Mouse (Mus musculus): ENCODE measurements around the gene Prrt1.

Gene Prrt1

DNA sequence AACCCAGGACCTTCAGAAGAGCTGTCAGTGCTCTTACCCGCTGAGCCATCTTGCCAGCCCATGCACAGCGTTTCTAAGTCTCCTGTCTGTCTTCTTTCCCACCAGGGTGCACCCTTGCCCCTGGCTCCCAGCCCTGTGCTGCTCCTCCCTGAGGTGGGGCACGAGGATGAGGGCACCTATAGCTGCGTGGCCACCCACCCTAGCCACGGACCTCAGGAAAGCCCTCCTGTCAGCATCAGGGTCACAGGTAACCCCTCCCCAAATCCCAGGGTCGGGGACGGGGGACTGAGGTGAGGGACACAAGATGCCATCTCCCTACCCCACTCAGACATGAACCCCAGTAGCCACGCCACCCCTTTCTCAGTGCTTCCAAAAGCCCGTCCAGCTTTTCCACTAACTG is 29.4 kb upstream of the Prrt1 start:
- no peak for DNase-seq (ENCODE audit: inconsistent ontology term)

DNA sequence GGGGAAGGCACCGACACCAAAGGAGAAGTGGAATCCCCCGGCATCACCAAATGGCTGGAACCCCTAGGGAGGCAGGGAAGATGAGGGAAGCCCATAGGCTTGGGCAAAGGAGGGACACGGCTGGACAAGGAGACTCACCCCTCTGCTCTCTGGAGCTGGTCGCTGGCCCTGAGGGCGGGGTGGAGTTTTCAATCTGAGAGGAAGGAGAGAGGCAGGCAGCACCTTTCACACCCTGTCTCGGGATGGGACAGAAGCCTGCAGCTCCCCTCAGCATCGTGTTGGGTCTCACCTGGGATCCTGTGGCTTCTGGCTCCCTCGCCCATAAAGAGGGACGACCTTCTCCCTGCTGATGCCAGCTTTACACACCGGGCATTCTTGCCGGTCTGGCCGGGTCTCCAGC is 27.5 kb upstream of the Prrt1 start:
- DNase-seq (ENCODE audit: inconsistent ontology term), result no peak

DNA sequence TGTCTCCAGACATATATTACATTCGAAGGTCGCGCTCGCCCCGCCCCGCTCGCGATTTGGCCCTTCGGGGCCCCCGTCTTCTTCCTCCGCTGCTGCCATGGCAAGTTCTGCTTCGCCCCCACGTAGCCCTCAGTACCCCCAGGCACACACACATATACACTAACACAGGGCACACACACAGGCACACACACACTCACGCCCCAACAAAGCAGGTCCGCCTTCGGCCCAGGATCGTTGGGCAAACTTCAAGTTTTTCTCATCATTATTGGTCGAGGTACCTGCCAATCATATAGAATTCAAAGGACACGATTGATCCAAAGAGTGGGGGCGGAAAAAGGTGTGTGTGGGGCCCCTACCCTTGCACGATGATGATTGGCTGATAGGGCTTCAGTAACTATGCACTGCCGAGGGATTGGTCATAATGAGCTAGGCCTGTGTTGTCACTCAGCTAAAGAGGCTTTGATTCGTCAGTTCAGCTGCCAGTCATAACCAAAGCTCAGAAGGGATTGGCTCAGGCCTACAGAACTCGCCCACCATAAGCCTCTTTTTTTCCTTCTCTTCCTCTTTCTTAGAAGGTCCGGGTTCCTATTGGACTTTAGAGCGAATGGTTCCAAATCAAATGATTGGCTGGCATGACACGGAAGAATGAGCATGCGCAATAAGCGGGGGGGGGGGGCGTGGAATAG is 25.8 kb upstream of the Prrt1 start, which contains the start of gene Rnf5:
Gene Rnf5 (minus strand): TSS at position 316 of the 686 bp plus-strand sequence.
- DNase-seq (ENCODE audit: inconsistent ontology term), result peak; percentile 100

DNA sequence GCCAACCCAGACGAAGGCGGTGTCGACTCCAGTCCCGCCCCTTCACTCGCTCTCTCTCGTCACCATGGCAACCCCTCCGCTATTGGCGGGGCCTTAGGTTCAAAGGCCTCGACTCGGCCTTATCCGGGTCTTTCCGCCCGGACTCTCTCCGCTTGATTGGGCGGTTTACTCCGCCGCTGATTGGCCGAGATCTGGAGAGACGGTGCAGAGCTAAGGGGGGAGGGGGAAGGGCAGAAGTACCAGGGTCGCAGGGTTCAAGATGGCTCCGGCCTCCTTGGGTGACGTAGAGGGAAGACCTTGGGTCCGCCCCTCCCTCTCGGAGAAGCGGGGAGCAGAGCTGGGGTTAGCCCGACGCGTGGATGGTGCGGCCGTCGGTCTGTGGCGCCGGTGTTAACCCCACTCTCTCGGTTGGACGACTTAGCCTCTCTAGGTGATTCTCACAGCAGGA is 25.2 kb upstream of the Prrt1 start, which contains the start of gene Agpat1:
Gene Agpat1 (plus strand): TSS at position 202 of the 448 bp plus-strand sequence.
- DNase-seq (ENCODE audit: inconsistent ontology term), result no peak

DNA sequence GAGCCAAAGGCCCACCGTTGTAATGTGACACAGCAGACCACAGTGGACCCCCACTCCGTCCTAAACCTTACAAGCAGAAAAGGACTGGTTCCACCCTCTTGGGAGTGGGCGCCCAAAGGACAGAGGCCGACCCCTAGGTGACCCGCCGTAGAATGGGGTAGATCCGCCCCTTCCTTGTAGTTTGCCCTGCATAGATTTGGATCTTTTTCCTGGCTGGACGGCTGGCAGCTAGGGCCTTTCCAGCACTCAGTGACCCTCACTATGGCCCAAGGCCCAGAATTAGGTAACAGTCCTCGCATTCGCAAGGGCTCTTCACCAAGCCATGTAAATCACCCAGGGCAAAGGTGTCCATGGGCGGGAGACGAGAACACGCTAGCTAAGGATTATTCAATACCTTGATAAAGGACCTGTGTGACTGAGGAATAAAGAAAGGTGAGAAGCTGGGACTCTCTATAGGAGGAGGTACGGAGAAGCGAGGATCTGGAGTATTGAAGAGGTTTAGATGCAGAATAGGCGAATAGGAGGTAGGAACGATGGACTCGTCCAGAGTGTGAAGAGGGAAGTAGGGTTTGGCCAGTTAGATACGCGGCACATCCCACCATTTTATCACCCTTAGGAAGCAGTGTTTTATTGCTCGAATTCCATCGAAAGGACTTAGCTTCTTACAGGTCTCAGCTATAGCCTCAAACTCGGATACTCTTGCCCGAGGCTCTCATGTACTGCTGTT is 24.7 kb upstream of the Prrt1 start:
- DNase-seq (ENCODE audit: inconsistent ontology term), result no peak

DNA sequence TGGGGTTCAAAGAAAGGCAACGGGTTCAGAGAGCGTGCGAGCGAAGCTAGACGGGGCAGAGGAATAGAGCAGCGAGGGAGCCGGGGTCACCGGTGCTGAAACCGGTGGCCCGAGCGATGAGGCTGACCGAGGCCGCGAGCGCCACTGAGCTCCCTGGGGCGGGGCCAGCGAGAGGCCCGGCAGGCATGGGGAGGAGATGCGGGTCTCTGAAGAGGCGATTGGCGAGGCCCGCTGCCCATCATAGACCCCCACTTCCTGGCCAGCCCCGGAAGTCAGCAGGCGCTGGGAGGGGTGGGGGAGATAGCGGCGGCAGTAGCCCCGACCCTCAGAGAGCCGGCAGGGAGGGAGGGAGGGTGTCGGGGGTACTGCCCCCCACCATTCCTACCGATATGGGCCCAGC is 23.7 kb upstream of the Prrt1 start:
- peak; percentile 97 for DNase-seq (ENCODE audit: inconsistent ontology term)

DNA sequence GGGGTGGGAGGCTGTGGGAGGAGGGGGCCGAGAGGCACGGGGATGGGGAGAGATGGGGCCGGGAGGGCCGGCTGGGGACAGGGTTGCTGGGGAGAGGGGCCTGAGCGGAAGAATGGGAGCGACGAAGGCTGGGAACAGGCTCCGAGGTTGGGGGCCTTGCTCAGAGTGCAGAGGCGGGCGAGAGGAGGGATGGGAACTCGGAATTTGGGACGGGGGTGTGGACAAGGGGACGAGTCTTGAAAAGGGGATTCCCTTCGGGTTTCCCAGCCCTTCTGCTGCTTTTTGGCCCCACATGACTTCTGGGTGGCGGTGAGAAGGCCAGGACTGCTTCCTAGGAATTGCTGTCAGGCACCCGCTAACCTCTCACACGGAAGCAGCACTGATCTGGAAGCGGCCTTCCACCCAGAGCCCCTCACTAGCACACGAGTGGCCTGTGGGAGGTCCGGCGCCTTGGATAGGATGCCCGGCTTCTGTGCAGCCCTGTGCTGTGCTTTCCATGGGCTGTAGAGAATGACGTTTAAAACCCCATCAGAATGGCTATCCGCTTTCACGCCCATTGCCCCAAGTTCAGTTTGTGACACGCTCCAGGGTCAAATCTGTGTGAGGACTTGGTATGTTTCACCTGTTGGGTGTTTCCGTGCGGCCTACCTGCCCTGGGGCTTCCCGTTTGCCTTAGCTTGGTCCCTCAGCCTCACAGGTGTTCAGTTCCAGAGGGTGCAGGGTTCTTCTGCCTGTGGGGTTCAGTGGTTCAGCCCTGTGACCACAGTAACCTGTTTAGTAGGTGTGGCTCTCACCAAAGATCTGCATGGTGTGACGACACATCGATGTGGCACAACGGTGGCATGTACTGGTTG is 22.9 kb upstream of the Prrt1 start:
- DNase-seq (ENCODE audit: inconsistent ontology term), result no peak

DNA sequence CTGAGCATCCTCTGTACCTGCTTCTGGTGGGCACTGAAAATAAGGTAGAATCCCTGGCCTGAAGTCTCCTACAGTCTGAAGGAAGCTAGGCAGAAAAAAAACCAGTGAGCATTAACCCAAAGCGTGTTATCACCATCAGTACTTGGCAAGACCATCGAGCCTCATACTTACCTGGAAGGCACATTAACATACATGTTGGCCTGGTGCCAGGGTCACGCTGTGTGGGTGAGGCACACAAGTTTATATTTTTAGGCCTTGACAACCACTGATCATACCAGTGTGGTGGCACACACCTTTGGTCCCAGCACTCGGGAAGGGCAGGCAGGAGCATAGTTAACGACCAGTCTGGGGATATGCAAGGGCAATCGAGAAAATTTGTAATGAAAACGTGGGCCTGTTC is 21.3 kb upstream of the Prrt1 start:
- DNase-seq (ENCODE audit: inconsistent ontology term), result no peak

DNA sequence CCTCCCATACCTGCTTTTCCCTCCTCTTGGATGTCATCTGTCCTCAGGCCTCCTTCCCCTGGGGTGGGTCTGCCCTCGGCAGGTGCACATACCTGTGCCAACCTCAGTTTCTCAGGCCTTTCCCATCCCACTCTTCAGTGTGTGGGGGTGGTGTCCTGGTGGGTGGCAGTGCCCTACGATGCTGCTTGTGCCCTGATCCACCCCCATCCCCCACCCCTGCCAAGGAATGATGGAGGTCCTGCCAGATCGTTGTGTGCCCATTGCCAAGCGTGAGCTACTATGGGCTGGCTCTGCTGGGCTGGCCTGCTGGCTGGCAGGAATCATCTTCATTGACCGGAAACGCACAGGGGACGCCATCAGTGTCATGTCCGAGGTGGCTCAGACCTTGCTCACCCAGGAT is 18.3 kb upstream of the Prrt1 start:
- no peak for DNase-seq (ENCODE audit: inconsistent ontology term)

DNA sequence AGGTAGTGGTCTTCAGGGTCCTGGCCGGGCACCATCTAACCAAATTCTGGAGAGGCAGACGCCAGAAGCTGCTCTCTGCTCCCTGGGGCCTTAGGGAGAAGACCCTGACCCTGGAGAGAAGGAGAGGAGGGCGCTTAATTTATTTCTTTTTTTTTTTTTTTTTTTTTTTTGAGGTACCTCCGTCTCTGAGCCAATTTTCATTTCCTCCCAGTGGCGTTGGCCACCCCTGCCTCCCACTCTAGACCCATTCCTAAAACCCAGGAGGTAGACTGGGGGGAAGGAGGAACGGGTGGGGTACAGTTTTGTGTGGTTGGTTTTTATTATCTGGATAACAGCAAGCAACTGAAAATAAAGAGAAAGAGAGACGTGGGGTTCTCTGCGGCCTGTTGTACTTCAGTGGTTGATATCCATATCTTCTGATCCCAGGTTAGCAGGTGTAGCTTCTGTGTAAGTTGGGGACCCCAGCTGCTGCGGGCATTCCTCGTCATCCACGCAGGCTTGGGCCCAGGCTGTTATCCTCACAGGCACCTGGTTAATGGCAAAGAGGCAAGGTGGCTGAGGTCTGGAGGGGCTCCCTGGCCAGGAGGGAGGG is 16.2 kb upstream of the Prrt1 start:
- no peak for DNase-seq (ENCODE audit: inconsistent ontology term)

DNA sequence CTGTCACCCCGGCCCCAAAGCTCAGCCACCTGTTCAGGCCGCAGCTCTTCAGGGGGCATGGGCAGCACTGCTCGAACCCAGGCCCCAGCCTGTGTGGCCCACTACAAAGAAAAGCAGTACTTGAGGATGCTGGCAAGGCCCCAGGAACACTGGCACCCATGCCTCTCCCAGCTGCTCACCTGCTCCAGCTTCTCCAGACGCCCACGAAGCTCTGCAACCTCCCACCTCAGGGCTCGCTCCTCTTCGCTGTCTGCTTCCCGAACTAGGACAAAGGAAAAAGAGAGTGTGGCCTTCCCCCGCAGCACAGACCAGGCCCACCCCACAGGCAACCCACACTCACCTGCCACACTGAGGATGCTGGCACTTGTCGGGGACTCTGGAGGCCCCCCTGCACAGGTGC is 15.5 kb upstream of the Prrt1 start:
- DNase-seq (ENCODE audit: inconsistent ontology term), result no peak

DNA sequence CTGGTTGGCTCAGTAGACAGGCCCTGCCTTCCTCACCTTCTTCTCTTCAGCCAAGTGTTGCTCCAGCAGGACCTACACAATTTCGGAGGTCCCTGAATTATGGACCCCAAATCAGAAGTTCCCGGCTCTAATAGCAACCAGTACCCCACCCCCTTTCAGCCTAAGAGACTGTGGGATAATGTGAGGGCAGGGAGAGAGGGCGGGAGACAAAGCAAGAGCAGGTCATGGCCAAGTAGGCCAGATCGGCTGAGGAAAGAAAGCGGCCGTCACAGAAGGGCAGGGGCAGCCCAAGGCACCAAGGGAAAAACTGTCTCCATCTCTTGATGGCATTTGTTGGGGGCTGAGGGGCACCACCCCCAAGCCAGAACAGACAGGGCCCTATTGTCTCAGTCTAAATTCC is 13.5 kb upstream of the Prrt1 start, which contains the start of gene Egfl8:
Gene Egfl8 (minus strand): TSS at position 101 of the 400 bp plus-strand sequence.
- DNase-seq (ENCODE audit: inconsistent ontology term), result no peak

DNA sequence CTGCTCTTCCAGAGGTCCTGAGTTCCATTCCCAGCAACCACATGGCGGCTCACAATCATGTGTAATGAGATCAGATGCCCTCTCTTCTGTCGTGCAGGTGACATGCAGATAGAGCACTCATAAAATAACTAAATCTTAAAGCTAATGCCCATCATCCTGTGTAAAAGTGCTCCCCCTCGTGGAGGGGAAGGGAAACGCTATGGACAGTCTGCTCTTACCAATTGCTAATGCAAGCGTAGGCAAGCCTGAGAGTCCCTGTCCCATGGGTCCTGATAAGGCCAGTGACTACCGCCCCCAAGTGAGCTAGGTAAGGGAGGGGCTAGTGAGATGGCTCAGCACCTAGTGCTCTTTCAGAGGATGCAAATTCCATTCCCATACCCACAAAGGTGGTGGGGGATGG is 10.3 kb upstream of the Prrt1 start:
- peak; percentile 59 for DNase-seq (ENCODE audit: inconsistent ontology term)

DNA sequence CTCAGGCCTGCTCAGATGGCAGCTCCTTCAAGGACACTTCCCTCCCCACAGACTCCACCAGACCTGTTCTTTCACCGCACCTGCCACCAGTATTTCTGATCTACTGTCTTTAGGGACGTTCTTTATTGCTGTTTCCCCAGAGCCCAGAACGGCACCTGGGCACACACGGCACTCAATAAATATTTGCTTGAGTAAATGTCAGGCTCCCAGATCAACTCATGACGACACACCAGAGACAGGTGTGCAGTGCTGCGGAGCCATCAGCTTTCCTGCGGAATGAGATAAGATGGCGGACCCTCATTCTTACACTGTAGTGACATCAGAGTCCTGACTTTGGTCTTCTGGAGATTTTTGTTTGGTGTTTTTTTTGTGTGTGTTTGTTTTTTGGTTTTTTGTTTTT is 8.3 kb upstream of the Prrt1 start:
- no peak for DNase-seq (ENCODE audit: inconsistent ontology term)

DNA sequence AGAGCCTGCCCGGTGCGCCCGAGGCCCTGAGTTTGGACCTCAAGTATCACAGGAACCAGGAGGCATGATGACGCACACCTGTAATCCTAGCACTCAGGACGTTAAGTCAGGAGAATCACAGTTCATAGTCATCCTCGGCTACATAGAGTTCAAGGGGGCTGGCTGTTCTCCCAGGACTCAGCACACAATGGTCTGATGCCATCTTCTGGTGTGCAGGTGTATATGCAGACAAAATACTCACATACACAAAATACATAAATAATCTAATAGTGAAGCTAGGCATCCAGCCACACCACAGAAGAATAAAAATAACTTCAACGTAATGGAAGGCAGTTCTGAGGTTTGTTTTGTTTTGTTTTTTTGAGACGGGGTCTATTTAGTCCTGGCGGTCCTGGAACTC is 6.2 kb upstream of the Prrt1 start:
- DNase-seq (ENCODE audit: inconsistent ontology term), result no peak

DNA sequence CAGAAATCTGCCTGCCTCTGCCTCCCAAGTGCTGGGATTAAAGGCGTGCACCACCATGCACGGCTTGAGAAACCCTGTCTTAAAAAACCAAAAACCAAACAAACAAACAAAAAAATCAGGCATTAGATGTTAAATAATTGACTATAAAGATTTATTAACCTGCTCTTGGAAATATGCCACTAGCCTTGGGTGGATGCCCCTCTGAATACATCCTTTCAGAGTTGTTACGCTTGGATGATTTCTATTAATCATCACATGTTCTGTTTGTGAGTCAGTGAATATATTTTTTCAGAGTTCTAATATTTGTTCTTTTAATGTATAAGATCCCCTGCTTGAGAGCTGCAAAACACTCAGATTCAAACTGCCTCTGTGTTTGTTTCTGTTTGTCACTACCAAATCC is 4.4 kb upstream of the Prrt1 start:
- no peak for DNase-seq (ENCODE audit: inconsistent ontology term)

DNA sequence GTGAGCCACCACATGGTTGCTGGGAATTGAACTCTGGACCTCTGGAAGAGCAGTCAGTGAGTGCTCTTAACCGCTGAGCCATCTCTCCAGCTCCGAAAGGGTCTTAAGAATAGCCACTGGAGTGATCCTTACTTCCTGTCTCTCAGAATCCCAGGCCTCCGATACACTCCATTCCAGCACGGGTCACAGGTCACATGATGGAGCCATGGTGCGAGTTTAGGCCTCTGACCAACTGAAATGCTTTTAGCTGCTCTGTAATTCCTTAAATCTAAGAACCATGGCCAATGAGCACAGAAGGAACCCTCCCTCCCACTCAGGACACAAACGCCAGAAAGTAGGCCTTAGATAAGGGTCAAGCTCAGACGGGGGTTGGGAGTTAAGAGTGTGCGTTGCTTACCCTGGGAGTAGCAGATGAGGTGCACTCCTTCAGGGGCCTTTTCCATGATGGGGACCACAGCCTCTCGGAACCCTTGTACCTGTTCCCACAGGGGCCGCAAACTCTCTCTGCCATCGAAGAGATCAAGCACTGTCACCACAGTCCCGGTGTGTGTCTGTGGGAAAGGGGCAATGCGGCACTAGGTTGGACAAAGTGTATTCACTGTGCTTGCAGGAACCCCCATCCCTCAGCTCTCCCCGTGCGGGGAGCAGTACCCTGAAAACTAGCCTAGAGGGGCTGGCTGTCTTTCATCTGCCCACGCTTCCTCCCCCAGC is 3.1 kb upstream of the Prrt1 start:
- DNase-seq (ENCODE audit: inconsistent ontology term), result no peak

DNA sequence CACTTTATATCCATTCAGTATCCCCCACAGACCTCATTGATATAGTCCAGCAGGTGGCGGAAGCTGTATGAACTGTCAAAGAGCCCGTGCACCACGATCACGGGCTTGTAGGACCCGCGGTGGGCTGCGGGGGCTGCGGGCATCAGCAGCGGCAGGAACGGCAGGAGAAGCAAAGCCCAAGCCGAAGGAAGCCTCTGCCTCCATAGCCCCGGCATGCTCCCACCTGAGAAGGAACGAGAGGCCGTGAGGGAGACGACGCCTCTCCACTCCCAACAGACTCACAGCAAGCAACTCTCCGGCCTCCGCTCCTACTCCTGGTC is 2.6 kb upstream of the Prrt1 start:
- DNase-seq (ENCODE audit: inconsistent ontology term), result peak; percentile 63

DNA sequence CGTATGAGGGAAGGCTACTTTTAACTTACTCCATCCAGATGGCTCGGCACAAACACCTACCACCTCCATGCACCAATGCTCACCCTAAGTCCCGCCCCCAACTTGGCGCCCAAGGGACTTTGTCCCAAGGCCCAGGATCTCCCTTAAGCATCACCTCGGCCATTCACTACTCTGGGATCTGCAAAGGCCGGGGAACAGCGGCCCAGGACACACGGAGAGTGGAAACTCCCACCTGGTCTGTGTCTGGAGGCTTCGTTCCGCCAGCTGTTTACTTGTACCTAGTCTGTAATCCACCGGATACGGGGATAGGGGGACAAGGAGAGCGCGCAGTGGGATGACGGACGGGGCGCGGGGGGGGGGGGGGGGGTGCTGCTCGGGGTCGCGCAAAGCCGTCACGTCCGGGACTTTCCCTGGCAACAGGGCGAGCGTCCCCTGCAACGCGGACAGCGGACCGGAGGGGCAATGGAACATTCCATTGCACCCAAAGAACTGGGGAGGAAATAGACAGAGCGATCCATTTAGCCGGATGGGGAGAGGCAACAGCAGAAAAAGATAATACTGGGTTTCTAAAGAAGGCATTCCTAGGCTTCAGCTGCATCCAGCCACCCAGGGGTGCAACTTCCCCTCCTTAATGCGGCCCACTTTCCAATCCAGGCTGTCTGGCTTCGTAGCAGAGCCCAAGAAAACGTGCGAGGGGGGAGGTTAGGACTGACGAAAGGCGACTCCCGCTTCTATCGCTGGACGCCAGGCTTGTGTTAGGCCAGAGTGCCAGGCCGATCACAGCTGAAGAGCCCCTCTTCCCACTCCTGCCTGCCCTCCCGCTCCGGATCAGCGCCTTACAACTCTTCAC is 2.0 kb upstream of the Prrt1 start:
- DNase-seq (ENCODE audit: inconsistent ontology term), result peak; percentile 90

DNA sequence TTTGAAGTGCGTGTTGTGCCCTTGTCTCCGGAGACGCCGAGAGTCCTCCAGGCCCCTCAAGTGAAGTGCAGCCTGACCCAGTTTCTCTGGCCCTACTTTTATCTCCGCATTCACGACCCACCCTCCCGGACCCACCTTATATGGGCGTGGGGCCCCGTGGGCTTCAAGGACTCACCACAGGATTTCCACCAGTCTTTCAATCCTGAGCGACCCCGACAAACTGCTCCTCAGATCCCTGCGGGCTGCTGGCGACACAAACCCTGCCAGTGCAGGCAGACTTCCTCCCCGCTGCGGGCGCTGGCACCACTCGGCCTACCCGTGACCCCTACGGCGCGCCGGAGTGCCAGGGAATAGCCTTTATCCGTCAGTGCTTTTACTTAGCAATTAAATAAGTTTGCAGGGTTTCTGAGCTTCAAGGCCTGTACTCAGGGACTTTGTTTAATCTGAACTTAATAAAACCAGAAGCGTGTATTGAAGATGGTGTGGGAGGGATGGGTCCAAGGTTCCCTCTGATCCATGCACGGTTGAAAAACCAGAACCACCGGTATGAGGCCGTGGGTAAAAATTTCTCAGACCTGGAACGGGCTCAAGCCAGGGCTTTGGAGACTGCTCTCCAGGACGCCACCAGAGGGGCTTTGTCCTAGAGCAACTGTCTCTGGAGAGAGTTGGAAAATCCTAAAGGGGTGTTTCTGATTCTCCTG is 1.2 kb upstream of the Prrt1 start, which contains the start of gene Ppt2:
Gene Ppt2 (minus strand): TSS at position 568 of the 701 bp plus-strand sequence.
- DNase-seq (ENCODE audit: inconsistent ontology term), result peak; percentile 69
